Mouse (Mus musculus) heart, adult 2 months (tissue): ENCODE data around the gene Lamp1. TPM values are rescaled to one million over a fixed set of nuclear protein-coding genes. Genes with fewer than 3 reads are reported as not detected.

ENCODE experiments used
- DNase-seq, 2 experiments: peaks; one replicate each; pipeline ENCODE4 v3.0.0; 2021
- H3K27ac ChIP-seq: fragments of 200-600 bp; 2 replicates; pipeline ENCODE4 v1.8.1; 2022
- H3K27me3 ChIP-seq: fragments of 200-500 bp; 2 replicates; pipeline ENCODE4 v1.6.1; 2012; ENCODE audit warnings: mild to moderate bottlenecking, low read length, inconsistent platforms, mixed read lengths; ENCODE audit not compliant: control insufficient read depth, insufficient read depth
- H3K36me3 ChIP-seq: fragments of 200-500 bp; 2 replicates; pipeline ENCODE4 v1.6.1; 2012; ENCODE audit warnings: low read length, inconsistent platforms; ENCODE audit not compliant: control insufficient read depth, insufficient read depth
- H3K4me1 ChIP-seq: fragments of 200-500 bp; 2 replicates; pipeline ENCODE4 v1.6.1; 2011; ENCODE audit warnings: low read length; ENCODE audit not compliant: control insufficient read depth, insufficient read depth
- H3K4me3 ChIP-seq: fragments of 200-600 bp; 2 replicates; pipeline ENCODE4 v1.8.1; 2022
- H3K79me2 ChIP-seq: fragments of 200-500 bp; replicated peaks from 2 replicates; pipeline ENCODE4 v1.6.1; 2012; ENCODE audit warnings: mild to moderate bottlenecking, inconsistent platforms, low read length, moderate library complexity, mixed read lengths; ENCODE audit not compliant: control insufficient read depth, insufficient read depth
- H3K9ac ChIP-seq: fragments of 200-500 bp; 2 replicates; pipeline ENCODE4 v1.6.1; 2012; ENCODE audit warnings: low read depth, mild to moderate bottlenecking, control low read depth, inconsistent platforms, low read length, mixed read lengths
- CTCF ChIP-seq: fragments of 200-600 bp; IDR thresholded peaks from 2 replicates; pipeline ENCODE4 v1.8.1; 2022; ENCODE audit warnings: antibody characterized with exemption, mild to moderate bottlenecking, moderate library complexity
- EP300 ChIP-seq: fragments of 200-500 bp; IDR thresholded peaks from 2 replicates; pipeline ENCODE4 v1.6.1; 2011; ENCODE audit warnings: low read depth, low read length, control low read depth; ENCODE audit not compliant: insufficient read depth
- POLR2A ChIP-seq: fragments of 200-500 bp; IDR thresholded peaks from 2 replicates; pipeline ENCODE4 v1.6.1; 2011; ENCODE audit warnings: mild to moderate bottlenecking, low read depth, low read length, control low read depth; ENCODE audit not compliant: insufficient read depth
- WGBS: fragments of 180-500 bp; shearing (Covaris S2); methylation state at CpG from one replicate; pipeline ENCODE4 v1.1.7; 2018; 5-methylcytosine and 5-hydroxymethylcytosine counted together
- intact Hi-C: fragments of 180-260 bp; cut with DNase I; formaldehyde crosslinking; loops from one replicate; pipeline ENCODE4 v1.15.1; 2025
- polyA plus RNA-seq: library from polyadenylated mRNA; depleted of rRNA; stranded (reverse); fragments of >200 nt; gene quantifications from 2 replicates; pipeline ENCODE4 v1.2.3, GENCODE M21; 2012
- total RNA-seq, 2 experiments: library from RNA; stranded (reverse); gene quantifications; 2 replicates each; pipeline ENCODE4 v1.2.3; 2021

Lamp1 gene
- total and polyA plus RNA-seq, 3 experiments: 406 to 462 (median 437) TPM

GRCm38 (mm10) chr8:13178137-13178536 lies 19.2 kb downstream of the Lamp1 start:
- no peaks in the 10 kb centered on the region for H3K36me3 ChIP-seq
- TF ChIP-seq POLR2A (no peak), EP300 (no peak), CTCF (no peak)
- no peak overlapping the region for H3K9ac ChIP-seq
- DNase-seq: no peak
- H3K4me3 ChIP-seq: no peak overlapping the region
- WGBS: 91% methylated on average over 5 of the region's 5 CpGs
- no peaks in the 10 kb centered on the region; the same call in 1 of the 2 replicates for H3K4me1 ChIP-seq
- intact Hi-C loops: no loop called here
- H3K27ac ChIP-seq: no peak overlapping the region
- no peaks in the 10 kb centered on the region for H3K27me3 ChIP-seq
- no peaks in the 10 kb centered on the region for H3K79me2 ChIP-seq

- H3K27me3 ChIP-seq: no peaks in the 10 kb centered on the region
- no peak overlapping the region for H3K27ac ChIP-seq
- no peak for TF ChIP-seq CTCF
- no peak for TF ChIP-seq EP300
- TF ChIP-seq POLR2A: no peak
- no peak overlapping the region for H3K4me3 ChIP-seq
- H3K36me3 ChIP-seq: no peaks in the 10 kb centered on the region
- DNase-seq: no peak
- intact Hi-C loops: no loop called here
- no peak overlapping the region for H3K9ac ChIP-seq
- no peaks in the 10 kb centered on the region for H3K79me2 ChIP-seq
- 64% methylated on average over 6 of the region's 6 CpGs for whole genome bisulfite sequencing
- no peaks in the 10 kb centered on the region; the same call in 1 of the 2 replicates for H3K4me1 ChIP-seq
Observed at GRCm38 (mm10) chr8:13179482-13179881, 20.5 kb downstream of the Lamp1 start.

- H3K36me3 ChIP-seq: no peaks in the 10 kb centered on the region
- no peaks in the 10 kb centered on the region for H3K27me3 ChIP-seq
- H3K79me2 ChIP-seq: no peaks in the 10 kb centered on the region
- intact Hi-C loops: no loop called here
- H3K9ac ChIP-seq: no peak overlapping the region
- TF ChIP-seq CTCF: no peak
- no peak for TF ChIP-seq POLR2A
- no peak for TF ChIP-seq EP300
- no peak for DNase-seq
- WGBS: 46% methylated on average over 7 of the region's 7 CpGs
- H3K4me3 ChIP-seq: no peak overlapping the region
- no peak overlapping the region for H3K27ac ChIP-seq
- H3K4me1 ChIP-seq: no peaks in the 10 kb centered on the region; the same call in 1 of the 2 replicates
Observed at GRCm38 (mm10) chr8:13179948-13180347, 21.0 kb downstream of the Lamp1 start.

- H3K79me2 ChIP-seq: no peaks in the 10 kb centered on the region
- H3K27ac ChIP-seq: peak overlapping the region; percentile 55; the same call in 1 of the 2 replicates
- no peak overlapping the region for H3K4me3 ChIP-seq
- DNase-seq: no peak
- H3K4me1 ChIP-seq: no peaks in the 10 kb centered on the region; the same call in 1 of the 2 replicates
- H3K9ac ChIP-seq: no peak overlapping the region
- WGBS: 47% methylated on average over 9 of the region's 9 CpGs
- no peaks in the 10 kb centered on the region for H3K27me3 ChIP-seq
- no peaks in the 10 kb centered on the region for H3K36me3 ChIP-seq
- TF ChIP-seq POLR2A (no peak), EP300 (no peak), CTCF (no peak)
- intact Hi-C loops: no loop called here
Observed at GRCm38 (mm10) chr8:13180408-13180807, 21.4 kb downstream of the Lamp1 start.

- Histone ChIP-seq H3K36me3 (no peaks in the 10 kb centered on the region), H3K27me3 (no peaks in the 10 kb centered on the region), H3K79me2 (no peaks in the 10 kb centered on the region), H3K4me1 (no peaks in the 10 kb centered on the region; the same call in 1 of the 2 replicates), H3K4me3 (no peak overlapping the region), H3K27ac (peak overlapping the region; percentile 55), H3K9ac (no peak overlapping the region)
- intact Hi-C loops: no loop called here
- DNase-seq: no peak
- TF ChIP-seq EP300 (no peak), POLR2A (no peak), CTCF (no peak)
- WGBS: 41% methylated on average over 18 of the region's 18 CpGs
Observed at GRCm38 (mm10) chr8:13180911-13181690, 22.1 kb downstream of the Lamp1 start.

- intact Hi-C loops: no loop called here
Observed at GRCm38 (mm10) chr8:13181691-13181976, 22.7 kb downstream of the Lamp1 start.

More at GRCm38 (mm10) chr8:13181691-13181976, 22.7 kb downstream of the Lamp1 start:
- Histone ChIP-seq H3K27ac (no peak overlapping the region; the same call in 1 of the 2 replicates), H3K27me3 (no peaks in the 10 kb centered on the region), H3K4me1 (no peaks in the 10 kb centered on the region; the same call in 1 of the 2 replicates), H3K36me3 (no peaks in the 10 kb centered on the region), H3K4me3 (no peak overlapping the region), H3K9ac (no peak overlapping the region), H3K79me2 (no peaks in the 10 kb centered on the region)
- 38% methylated on average over 2 of the region's 2 CpGs for WGBS
- DNase-seq: no peak
- TF ChIP-seq CTCF (no peak), EP300 (no peak), POLR2A (no peak)
